Mouse (Mus musculus) kidney, postnatal 10 days (tissue): ENCODE data around the gene Gpbp1.

Experiments used
- DNase-seq: peaks from one replicate; pipeline ENCODE4 v3.0.0; 2021; ENCODE audit warnings: mixed read lengths

The Gpbp1 gene

DNA sequence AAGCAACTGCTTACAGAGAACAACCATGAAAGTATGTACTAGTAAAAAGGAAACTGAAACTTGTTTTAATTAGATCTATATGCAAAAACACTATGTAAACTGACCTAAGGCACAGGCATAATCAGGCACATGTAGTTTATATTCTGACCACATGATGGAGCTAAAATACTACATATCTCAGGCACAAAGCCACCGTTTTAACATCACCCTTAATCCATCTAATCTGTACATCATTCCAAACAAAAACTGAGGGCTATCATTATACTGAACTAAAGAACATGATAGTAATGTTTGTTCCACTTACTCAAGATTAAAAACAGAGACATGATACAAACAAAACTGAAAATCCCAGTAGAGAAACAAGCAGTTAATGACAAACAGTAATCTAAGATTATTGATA lies 28.5 kb downstream of the Gpbp1 start:
- no peak for DNase-seq

DNA sequence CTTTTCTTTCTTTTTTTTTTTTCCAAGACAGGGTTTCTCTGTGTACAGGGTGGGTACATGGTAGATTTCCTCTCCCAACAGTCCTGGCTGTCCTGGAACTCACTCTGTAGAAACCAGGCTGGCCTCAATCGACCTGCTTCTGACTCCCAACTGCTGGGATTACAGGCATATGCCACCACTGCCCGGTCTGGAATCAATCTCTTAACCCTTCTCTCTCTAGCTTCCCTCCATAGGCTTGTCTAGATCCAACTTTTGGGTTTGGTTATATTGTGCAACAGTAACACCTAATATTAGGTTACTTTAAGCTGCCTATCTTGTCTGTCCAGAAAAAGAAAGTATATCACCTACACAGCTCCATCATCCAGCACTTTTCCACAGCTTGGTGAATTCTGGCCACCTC lies 33.1 kb downstream of the Gpbp1 start:
- DNase-seq: no peak

DNA sequence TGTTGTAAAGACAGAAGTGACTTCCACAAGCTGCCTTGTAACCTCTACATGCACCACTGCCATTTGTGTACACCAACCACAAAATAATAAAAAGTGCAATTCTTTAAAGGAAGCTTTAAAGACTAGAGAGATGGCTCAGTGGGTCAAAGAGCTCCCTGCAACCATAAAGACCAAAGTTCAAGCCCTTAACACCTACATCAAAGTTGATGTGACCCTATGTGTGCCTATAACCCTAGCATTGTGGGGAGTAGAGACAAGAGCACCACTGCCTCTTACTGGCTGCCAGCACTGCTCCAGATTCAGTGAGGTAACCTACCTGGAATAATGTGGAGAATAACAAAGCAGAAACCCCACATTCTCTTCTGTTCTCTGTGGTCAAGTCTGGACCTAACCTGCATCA lies 45.6 kb downstream of the Gpbp1 start:
- no peak for DNase-seq

DNA sequence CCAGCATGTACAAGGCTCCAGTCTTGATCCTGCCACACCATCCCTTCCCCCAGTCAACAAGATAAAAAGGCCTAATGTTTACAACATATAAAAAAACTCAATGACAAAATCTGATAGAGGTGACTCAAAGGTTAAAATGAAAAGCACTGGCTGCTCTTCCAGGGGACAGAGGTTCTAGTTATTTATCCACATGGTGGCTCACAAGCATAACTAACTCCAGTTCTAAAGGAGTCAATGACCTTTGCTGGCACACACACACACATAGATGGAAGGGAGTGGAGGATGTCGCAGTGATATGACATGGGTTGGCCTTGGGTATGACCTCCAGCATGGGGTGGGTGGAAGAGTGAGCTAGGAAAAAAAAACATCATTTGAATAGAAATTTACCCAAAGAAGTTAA lies 58.7 kb downstream of the Gpbp1 start:
- no peak for DNase-seq

DNA sequence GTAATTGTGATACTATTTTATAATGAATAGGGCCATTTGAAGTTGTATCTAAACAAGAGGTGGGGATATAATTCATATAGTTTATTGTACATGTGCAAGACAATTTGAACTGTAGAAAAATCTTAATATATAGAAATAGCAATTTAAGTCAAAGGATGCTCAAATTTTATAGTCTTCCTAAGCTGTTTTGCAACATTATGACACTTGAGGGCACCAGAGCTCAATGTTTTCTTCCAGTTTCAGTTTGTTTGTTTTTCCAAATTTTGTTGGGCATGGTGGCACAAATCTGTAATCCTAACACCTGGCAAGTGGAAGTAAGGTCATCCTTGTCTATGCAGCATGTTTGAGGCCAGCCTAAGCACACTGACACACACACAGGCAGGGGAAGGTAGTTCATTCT lies 68.6 kb downstream of the Gpbp1 start:
- DNase-seq: no peak

DNA sequence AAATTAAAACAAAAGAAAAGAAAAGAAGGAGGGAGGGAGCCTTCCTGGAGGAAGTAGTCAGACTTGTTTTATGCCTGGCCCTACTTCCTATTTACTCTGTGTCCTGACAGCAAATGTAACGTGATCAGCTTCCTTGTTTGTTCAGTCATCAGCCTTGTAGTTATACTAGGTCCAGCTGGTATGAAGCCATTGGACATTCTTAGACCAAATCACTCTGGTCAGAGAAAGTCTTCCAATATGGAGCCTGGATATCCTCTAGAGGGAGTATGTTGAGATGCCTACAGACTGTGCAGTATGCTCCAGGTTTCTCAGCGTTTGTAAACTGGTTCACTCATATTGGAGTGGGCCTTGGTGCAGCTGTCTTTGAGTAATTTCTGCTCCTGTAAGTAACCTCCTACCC lies 71.8 kb downstream of the Gpbp1 start:
- no peak for DNase-seq

DNA sequence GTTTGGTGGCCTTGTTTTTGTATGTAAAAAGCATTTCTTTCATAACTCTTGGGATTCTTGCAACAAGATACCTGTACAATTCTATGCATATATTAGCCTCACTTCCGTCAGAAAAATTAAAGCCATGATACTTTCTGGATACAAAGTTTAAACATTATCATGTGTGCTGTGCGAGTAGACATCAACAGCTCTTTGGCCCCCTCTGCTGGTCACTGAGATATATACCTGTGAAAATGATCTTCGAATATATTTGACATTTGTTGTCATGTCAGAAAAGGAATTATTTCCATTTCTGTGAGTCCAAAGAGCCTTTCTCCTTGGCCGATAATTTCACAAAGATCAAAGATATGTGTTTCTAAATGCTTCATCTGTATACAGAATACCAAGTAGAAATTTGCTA lies 76.8 kb downstream of the Gpbp1 start:
- peak; percentile 86 for DNase-seq

DNA sequence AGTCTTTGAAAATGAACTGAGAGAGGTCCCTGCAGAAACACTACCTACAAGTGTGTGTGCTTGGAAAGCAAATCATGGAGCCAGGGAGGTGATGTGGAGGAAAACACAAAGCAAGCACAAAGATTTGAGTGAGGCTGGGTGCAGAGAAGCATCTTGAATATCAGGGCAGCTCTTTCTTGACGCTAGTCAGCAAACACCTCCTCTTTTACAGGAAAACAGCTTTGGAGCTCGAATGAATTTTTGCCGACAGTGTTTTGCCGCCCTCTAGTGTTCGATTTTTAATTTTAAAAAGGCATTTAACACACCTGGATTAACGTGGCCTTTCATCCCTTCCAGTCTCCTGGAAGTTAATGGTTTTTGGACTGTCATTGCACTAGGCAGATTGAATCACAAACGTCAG lies 79.1 kb downstream of the Gpbp1 start:
- peak; percentile 27 for DNase-seq

DNA sequence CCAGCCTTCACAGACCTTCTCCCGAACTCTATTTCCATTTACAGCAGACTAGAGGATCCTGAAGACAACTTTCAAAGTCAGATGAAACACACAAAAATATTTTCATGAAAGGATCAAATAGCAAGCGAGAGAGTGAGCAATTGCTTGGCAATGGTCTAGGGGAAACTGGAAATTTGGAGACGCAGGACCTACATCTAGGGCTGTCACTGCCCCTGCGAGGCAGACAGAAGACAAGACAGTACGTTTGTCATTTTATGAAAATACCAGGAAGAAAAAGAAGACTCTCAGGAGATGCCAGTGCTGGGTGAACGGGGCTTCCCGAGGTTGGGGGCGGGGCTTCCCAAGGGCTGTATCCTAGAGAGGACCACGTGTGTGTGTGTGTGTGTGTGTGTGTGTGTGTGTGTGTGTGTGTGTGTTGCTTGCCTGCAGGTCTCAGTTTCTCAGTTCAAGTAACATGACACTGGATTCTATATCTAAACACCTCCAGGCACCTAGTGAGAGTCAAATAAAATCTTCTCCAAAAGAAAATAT lies 83.0 kb downstream of the Gpbp1 start:
- no peak for DNase-seq

DNA sequence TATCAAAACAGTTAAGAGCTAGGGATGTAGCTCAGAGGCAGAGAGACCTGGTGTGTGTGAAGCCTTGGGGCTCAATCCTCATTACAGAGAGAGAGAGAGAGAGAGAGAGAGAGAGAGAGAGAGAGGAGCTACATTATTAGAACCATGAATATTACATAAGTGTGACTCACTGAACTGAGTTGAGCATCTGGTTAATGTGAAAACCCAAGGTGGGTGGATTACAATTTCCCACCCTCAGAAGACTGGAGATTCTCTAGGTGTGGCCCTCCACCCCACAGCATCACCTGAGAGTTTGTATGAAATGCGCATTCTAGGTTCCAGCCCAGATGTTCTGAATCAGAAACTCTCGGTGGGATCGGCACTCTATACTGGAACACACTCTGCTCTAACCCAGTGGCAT lies 84.0 kb downstream of the Gpbp1 start:
- DNase-seq: no peak

DNA sequence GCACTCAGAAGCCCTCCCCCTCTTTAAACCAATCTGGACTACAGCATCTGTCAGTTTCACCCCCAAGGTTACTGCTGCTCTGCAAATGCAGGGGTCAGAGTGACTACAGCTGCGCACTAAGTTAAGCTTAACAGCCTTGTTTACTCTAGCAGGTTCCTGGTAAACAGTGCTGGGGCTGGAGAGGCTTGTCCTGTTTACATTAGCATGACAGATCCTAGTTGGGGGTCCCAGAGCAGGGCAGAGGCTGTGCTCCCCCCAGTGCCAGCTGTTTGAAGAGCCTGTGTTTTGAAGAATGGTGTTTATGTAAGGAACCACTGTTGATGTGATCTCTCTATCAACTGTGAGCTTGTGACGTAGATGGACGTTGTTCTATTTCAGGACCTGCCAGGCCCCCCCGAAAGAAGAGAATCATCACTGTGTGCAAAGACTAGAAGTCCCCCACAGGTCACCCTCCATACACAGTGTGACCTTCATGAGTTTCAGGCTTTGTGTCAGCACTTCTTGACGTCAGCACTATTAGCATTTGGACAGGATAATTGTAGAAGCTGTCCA lies 92.2 kb downstream of the Gpbp1 start:
- peak; percentile 34 for DNase-seq

DNA sequence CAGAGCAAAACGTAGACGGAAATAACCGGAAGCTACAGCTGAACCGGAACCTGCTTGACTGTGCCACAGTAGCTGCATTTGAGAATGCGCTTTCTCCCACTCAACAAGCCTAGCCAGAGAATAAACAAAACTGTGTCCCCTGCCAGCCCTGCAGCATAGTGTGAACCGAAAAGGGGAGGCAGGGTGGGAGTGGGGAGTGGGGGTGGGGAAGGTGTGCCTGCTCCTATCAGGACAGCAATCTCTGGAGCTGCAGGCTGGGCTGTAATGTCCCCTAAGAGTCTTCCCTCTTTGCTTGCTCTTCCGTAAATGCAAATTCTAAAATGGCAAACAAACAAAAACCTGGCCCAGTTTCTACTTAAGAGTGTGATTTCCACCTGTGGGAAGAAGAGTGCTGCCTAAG lies 92.8 kb downstream of the Gpbp1 start:
- DNase-seq: no peak

DNA sequence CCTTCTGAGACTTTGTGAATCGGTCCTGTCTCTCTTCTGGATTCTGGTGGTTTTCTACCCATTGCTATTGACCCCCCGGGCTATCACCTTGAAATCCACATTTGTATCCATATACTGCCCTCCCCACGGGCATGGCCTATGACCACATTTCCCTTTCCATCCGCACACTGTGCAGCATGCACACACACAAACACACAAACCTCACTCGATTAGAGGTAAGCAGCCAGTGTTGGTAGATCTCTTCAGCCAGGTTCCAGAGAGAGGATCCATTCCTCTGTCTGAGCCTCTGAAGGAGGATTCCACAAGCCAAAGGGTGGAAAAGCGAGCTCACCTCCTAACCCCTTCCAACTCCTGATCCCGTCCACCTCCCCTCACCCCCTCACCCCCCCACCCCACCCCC lies 94.4 kb downstream of the Gpbp1 start:
- DNase-seq: no peak

DNA sequence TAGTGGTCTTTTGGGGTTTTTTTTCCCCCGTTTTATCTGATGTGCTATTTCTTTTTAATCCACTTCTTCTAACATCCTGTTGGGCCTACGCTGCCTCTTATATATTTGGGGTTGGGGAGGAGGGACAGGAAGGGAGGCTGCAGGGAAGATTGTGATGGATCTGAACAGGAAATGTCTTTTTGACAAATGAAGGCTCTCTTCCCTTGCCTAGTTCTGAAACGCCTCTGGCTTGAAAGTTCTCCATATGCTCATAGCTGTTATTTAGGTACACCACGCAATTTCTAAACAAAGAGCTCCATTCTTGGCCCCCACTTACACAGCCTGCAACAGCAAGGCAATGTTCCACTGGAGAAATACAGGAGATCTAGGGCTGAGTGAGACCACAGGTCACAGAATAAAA lies 95.0 kb downstream of the Gpbp1 start:
- no peak for DNase-seq

DNA sequence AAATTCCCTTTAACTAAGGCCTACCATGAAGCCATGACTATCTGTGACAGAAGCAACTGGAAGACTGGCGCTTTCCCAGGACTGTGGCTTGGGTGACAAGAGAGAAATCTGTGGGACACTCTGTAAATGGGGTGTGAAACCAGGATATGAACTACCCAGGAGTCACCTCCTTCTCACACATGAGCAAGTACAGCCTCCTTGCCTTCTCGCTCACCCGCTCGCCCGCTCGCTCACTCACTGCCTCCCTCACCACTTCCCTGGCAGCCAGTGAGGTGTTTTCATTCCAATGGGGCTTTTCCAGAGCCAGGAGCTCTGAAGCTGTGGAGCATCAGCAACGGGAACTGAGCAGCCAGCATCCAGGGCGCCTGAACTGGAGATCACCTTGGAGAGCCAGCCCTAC lies 95.6 kb downstream of the Gpbp1 start:
- no peak for DNase-seq

DNA sequence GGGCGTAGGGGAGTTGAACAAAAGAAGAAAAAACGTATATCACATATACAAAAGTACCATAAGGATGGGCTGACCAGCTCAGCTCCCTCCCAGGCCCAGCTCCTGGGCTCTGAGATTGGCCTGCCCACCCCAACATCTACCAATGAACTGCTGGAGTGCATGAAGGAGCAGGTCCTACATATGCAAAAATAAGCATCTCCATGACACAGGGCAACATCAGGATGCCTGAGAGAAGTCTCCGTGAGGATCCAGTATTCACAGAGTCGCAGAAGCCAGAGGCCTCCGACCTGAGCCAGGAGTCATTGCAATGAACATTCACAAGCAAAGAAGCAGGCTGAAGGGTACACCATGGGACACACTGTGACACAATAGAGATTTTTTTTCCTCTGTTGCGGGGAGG lies 96.5 kb downstream of the Gpbp1 start:
- no peak for DNase-seq

DNA sequence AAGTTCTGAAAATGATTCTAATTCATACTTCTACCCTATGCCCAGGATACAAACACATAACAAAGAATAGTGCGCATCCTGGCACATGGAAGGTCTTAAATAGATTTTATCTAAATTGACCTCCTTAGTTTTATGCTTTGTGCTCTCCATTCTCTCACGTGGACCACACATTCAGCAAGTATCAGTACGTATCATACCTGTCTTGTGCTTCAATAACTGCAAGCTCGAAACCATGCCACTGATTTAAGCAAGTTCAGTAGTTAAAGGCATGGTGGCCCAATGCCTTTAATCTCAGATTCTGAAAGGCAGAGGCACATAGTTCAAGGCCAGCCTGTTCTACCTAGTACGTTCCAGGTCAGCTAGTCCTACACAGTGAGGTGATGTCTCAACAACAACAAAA lies 98.5 kb downstream of the Gpbp1 start:
- no peak for DNase-seq

DNA sequence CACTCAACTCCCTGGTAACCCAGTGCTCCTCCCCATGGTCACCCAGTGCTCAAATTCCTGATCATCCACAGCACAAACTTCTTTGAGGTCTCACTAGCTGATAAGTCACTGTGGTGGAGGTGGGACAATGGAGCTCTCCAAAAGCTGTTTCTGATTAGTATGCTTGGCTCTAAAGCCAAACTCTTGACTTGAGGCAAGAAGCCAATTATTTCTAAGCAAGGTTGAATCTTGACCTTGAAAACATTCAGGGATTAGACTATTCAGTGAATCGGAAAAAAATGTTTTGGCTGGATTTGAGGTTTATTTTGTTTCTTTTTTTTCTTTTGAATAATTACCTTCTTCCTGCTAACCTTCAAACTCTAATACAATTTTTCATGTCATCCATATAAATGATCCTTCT lies 98.9 kb downstream of the Gpbp1 start:
- DNase-seq: no peak

DNA sequence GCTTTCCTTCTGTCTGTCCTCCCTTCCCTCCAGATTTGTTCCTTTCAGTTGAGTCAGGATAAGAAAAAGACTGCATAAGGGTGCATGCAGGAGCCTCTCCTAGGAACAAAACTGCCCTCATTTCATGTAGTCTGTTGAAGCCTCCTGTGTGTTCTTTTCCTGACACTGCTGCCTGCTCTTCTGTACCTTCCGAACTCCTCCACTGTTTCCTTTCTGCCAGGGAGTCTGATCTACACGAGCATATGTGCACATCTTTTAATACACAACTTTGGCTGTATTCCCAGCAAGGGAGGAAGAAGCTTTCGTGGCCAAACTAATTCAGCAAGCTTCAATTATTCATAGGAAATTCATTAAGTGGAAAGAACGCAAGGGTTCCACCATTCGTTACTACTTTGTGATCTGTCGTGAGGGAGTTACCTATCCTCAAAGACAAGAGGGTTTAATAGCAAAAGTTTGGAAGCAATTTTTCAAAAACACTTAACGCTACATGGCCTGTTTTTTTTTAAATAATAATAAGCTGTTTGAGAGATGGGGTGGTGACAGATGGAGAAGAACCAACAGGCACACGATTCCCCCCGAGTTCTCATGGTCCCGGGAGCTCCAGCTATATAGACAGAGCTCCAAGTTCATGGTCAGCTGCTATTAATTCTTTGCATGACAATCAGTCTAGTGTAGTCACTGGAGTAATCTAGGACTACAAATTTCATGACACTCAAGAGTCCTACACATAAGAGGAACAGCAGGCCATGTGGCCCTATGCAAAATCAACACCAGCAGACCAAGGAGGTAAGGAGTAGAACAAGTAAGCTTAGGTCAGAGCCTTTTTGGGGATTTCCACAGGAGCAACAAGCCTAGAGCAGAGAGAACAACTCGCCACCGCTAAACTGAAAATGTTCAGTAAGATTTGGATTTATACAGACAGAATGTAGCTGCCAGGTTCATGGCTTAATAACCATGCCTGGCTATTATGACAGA lies 105.6 kb downstream of the Gpbp1 start:
- no peak for DNase-seq
